Mouse (Mus musculus) layer of hippocampus, postnatal 10 days (tissue): ENCODE results near the gene Kdm5b. TPM values are rescaled to one million over a fixed set of nuclear protein-coding genes. Genes with fewer than 3 reads are reported as not detected.
A peak's percentile ranks its signal among the peaks of the same experiment; 100 is the strongest.

ENCODE experiments used
- DNase-seq, 2 experiments: peaks; one replicate each; pipeline ENCODE4 v3.0.0; 2021; ENCODE audit warnings: low spot score in 2 of 2
- total RNA-seq, 2 experiments: library from RNA; stranded (reverse); gene quantifications; 2 replicates each; pipeline ENCODE4 v1.2.3; 2021

The Kdm5b gene
- total RNA-seq, 2 experiments from 2014 or later: 74.6 to 75.4 TPM

- no peak for DNase-seq
Observed at GRCm38 (mm10) chr1:134549632-134550132, 10.3 kb upstream of the Kdm5b start, which contains the start of gene Mgat4e. Gene Mgat4e, minus strand, starts transcription at chr1:134549682.

- DNase-seq: no peak
Observed at GRCm38 (mm10) chr1:134551869-134552268, 8.1 kb upstream of the Kdm5b start.

GRCm38 (mm10) chr1:134552396-134552795 is 7.6 kb upstream of the Kdm5b start:
- DNase-seq: no peak

GRCm38 (mm10) chr1:134555240-134555870 is 4.6 kb upstream of the Kdm5b start:
- no peak for DNase-seq

- DNase-seq: peak; percentile 76 to 79
Observed at GRCm38 (mm10) chr1:134555871-134556670, 3.9 kb upstream of the Kdm5b start.

- DNase-seq: peak; percentile 89 to 94
Observed at GRCm38 (mm10) chr1:134556671-134557218, 3.2 kb upstream of the Kdm5b start.

GRCm38 (mm10) chr1:134558511-134558910 is 1.5 kb upstream of the Kdm5b start:
- DNase-seq: no peak

GRCm38 (mm10) chr1:134559226-134559625 is 745 bp upstream of the Kdm5b start:
- no peak for DNase-seq

- no peak for DNase-seq
Observed at GRCm38 (mm10) chr1:134560396-134560795, 425 bp downstream of the Kdm5b start.

GRCm38 (mm10) chr1:134560801-134561769 is 1.1 kb downstream of the Kdm5b start:
- DNase-seq: peak; percentile 33 to 57

- DNase-seq: no peak
Observed at GRCm38 (mm10) chr1:134561770-134562143, 1.8 kb downstream of the Kdm5b start.

GRCm38 (mm10) chr1:134562457-134562856 is 2.5 kb downstream of the Kdm5b start:
- no peak for DNase-seq

GRCm38 (mm10) chr1:134563726-134564125 is 3.8 kb downstream of the Kdm5b start:
- DNase-seq: no peak

- no peak for DNase-seq
Observed at GRCm38 (mm10) chr1:134567511-134567910, 7.5 kb downstream of the Kdm5b start.

- DNase-seq: no peak
Observed at GRCm38 (mm10) chr1:134570171-134570570, 10.2 kb downstream of the Kdm5b start.

- no peak for DNase-seq
Observed at GRCm38 (mm10) chr1:134570631-134571030, 10.7 kb downstream of the Kdm5b start.

GRCm38 (mm10) chr1:134573300-134573931 is 13.4 kb downstream of the Kdm5b start:
- DNase-seq: no peak

GRCm38 (mm10) chr1:134573932-134574315 is 14.0 kb downstream of the Kdm5b start:
- no peak for DNase-seq

- no peak for DNase-seq
Observed at GRCm38 (mm10) chr1:134577384-134578120, 17.6 kb downstream of the Kdm5b start.

GRCm38 (mm10) chr1:134580796-134581195 is 20.8 kb downstream of the Kdm5b start:
- no peak for DNase-seq
